Mouse (Mus musculus) embryonic fibroblast, embryonic 13.5 days (primary cell): ENCODE data around the gene Hnrnpf. TPM values are rescaled to one million over a fixed set of nuclear protein-coding genes. Genes with fewer than 3 reads are reported as not detected.

ENCODE experiments used
- H3K27ac ChIP-seq: 2 replicates; pipeline ENCODE4 v1.5.1; 2012; ENCODE audit warnings: low read length, control low read depth, inconsistent platforms; ENCODE audit not compliant: insufficient read depth
- H3K4me1 ChIP-seq: 2 replicates; pipeline ENCODE4 v1.6.1; 2011; ENCODE audit warnings: low read length; ENCODE audit not compliant: control insufficient read depth, insufficient read depth
- H3K4me3 ChIP-seq: 2 replicates; pipeline ENCODE4 v1.5.1; 2011; ENCODE audit warnings: mild to moderate bottlenecking, control low read depth, low read length; ENCODE audit not compliant: insufficient read depth
- CTCF ChIP-seq: IDR thresholded peaks from 2 replicates; pipeline ENCODE4 v1.5.1; 2011; ENCODE audit warnings: mild to moderate bottlenecking, control low read depth, low read length, moderate library complexity, borderline replicate concordance; ENCODE audit not compliant: insufficient read depth
- POLR2A ChIP-seq: IDR thresholded peaks from 2 replicates; pipeline ENCODE4 v1.6.1; 2011; ENCODE audit warnings: low read depth, mild to moderate bottlenecking, control low read depth, low read length, moderate library complexity
- polyA plus RNA-seq: library from polyadenylated mRNA; stranded (reverse); fragments of >200 nt; gene quantifications from 2 replicates; pipeline ENCODE4 v1.2.4, GENCODE M21; 2011; ENCODE audit warnings: low read depth; ENCODE audit not compliant: missing spikeins, insufficient read length

Hnrnpf gene
- polyA plus RNA-seq, 1 experiment, result 479 TPM

DNA sequence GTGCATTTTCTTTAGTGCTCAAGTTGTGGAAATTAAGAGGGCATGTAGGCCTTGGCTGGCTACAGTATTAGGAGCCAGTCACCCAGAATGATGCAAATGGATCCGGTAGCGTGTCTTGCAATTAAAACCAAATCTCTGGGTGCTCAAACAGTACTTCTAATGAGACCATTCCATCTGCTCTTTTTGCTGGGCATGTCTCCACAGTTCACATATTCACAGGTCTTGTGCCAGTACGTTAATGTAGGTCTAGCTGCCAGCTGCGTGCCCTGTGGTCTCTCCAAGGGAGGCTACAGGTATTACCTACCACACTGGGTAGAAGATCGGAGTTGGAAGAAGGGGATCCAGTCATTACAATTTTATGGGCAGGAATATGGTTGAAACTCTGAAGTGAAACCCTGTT is 17.9 kb downstream of the Hnrnpf start:
- Histone ChIP-seq H3K27ac (peak overlapping the region; percentile 94), H3K4me1 (peaks cover 7% of the 10 kb centered on the region), H3K4me3 (peak overlapping the region; percentile 99)
- TF ChIP-seq POLR2A (no peak), CTCF (no peak)

DNA sequence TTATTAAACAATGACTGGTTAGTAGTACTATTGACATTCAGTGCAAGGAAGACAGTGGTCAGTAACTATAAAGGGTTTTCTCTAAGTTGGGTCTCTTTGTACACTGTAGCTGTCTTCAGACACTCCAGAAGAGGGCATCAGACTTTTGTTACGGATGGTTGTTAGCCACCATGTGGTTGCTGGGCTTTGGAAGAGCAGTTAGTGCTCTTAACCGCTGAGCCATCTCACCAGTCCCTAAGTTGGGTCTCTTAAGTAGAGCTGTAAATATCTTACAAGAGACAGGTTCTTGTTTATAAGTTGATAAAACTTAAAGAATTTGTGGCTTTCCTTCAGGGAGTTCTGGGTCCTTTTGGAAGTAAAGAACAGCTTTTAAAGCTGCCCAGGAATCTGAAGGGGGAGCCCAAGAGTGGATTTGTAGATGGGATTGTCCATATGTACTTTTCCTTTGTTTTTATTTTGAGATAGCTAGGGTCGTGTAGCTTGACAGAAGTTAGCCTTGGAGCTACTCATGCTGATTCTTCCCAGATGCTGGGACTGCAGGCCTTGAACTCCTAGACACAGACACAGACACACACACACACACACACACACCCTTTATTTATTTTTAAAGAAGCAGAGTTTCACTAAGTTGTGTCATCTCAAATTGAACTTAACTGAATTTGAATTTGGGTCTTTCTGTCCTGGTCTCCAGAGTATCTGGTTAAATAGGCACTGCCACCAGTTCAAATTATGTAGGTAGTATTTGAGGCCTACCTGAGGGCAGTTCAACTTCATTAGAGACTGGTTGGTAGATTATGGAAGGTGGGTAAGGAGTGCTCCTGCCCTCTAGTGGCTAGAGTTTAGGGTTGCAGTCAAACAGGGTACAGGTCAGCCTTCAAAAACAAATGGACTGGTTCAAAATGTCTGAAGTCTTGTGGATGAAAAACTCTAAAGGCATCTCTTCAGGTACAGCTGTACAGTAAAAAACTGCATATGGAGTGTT is 20.8 kb downstream of the Hnrnpf start:
- H3K4me3 ChIP-seq, result no peak overlapping the region

DNA sequence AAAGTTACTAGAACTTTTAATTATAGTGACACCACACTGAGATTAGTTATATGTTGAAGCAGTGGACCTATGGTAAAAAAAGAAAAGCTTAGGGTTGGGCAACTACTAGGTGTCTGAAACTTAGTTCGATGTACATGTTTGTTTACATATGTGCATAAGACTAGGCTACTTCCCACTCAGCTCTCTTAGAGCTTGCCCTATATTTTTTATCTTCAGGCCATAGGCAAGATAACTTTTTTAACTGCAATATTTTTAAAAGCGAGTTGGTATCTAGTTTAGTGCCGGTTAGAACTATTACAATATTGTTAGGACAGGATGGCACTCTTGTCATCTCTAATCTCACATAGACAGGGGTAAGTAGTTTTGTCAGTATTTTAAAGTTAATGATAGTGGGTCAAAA is 21.9 kb downstream of the Hnrnpf start:
- H3K4me1 ChIP-seq, result peaks cover 3% of the 10 kb centered on the region
- no peak for TF ChIP-seq POLR2A
- TF ChIP-seq CTCF, result no peak
- no peak overlapping the region for H3K4me3 ChIP-seq
- H3K27ac ChIP-seq, result no peak overlapping the region

More for the DNA sequence above, 20.8 kb downstream of the Hnrnpf start:
- Histone ChIP-seq H3K27ac (no peak overlapping the region), H3K4me1 (peaks cover 3% of the 10 kb centered on the region)
- peak; percentile 19; the same call in 1 of the 2 replicates for TF ChIP-seq CTCF
- TF ChIP-seq POLR2A, result no peak

DNA sequence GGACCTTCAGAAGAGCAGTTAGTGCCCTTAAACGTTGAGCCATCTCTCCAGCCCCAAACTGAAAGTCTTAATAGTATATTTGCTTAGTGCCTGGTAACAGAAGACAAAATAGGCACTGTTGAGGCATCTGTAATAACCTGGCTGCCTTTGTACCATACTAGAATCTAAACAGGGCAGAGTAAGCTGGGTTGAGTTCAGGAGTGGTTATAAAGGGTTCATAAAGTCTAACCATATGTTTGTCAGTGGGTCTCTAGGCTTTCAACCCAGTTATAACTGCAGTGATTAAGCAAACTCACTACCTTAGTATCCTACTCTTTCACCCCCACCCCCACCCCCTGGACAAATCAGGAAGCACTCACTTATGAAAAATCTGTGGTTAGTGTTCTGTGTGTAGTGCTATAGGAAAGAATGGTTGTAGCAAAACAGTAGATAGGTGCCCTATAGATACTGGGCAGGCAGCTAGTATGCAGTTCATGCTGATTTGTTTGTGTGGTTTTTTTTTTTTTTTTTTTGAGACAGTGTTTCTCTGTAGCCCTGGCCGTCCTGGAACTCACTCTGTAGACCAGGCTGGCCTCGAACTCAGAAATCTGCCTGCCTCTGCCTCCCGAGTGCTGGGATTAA is 26.9 kb downstream of the Hnrnpf start:
- Histone ChIP-seq H3K4me1 (no peaks in the 10 kb centered on the region), H3K4me3 (no peak overlapping the region), H3K27ac (no peak overlapping the region)
- no peak for TF ChIP-seq POLR2A
- TF ChIP-seq CTCF, result no peak

DNA sequence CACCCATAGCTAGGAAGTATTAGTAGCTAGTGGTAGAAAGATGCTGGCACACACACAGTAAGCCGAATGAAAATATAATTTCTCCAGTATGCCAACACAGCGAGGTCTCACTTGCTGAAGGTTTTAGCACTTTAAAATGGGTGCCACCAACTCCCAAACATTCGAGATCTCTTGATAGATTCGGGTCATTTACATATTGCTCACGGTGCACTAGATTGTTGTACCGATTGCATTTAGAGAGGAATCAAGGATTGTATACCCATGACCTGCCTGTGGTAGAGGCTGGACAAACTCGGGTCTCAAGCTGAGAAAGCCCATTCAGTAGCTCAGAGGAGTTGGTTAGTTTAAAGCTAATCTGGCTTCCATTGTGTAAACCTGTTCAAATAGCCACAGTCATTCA is 27.8 kb downstream of the Hnrnpf start:
- no peak overlapping the region for H3K4me3 ChIP-seq
- TF ChIP-seq POLR2A (no peak), CTCF (no peak)
- H3K27ac ChIP-seq, result no peak overlapping the region
- H3K4me1 ChIP-seq, result no peaks in the 10 kb centered on the region

DNA sequence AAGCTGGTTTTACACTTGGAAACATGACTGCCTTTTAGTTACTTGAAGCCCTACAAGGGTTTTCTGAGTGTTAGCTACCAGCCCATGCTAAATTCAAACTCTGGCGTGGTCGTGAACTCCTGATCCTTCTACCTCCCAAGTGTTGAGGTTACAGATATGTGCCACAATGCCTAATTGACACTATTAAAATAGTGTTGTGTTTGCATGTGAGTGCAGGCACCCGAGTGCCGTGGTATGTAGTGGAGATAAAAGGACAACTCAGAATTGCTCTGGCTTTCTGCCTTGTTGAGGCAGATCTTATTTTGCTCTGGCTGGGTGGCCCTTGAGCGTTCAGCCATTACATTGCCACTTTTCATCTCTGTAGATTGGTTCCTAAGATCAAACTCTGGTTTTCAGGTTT is 28.6 kb downstream of the Hnrnpf start:
- no peak for TF ChIP-seq POLR2A
- TF ChIP-seq CTCF, result no peak
- H3K4me1 ChIP-seq, result peaks cover 2% of the 10 kb centered on the region; the same call in 1 of the 2 replicates
- H3K4me3 ChIP-seq, result no peak overlapping the region
- no peak overlapping the region for H3K27ac ChIP-seq

DNA sequence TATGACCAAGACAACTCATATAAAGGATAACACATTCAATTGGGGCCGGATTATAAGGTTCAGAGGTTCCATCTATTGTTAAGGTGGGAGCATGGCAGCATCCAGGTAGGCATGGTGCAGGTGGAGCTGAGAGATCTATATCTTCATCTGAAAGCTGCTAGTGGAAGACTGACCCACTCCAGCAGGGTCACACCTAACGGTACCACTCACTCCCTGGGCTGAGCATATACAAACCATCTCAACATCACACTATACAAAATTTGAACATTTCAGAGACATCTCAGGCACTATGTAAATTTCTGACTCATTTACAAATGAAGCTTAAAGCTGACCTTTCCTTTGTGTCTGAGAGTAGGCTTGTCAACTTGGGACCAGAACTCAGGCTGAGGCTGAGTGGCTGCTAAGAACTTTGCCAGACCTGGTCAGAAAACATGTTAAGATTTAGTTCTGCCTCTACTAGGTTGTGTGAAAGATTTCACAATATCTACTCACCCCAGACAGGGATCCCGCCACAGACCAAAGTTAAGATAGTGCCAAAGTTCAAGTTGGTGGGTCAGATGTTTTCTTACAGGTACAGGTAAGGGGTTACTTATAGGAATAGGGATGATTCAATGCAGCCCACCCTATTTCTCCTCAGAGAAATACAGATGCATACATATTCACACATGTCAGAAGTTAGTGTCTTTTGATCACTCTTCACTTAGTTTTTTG is 30.0 kb downstream of the Hnrnpf start:
- no peak for TF ChIP-seq POLR2A
- no peak for TF ChIP-seq CTCF
- Histone ChIP-seq H3K27ac (no peak overlapping the region), H3K4me3 (no peak overlapping the region), H3K4me1 (peaks cover 2% of the 10 kb centered on the region; the same call in 1 of the 2 replicates)

DNA sequence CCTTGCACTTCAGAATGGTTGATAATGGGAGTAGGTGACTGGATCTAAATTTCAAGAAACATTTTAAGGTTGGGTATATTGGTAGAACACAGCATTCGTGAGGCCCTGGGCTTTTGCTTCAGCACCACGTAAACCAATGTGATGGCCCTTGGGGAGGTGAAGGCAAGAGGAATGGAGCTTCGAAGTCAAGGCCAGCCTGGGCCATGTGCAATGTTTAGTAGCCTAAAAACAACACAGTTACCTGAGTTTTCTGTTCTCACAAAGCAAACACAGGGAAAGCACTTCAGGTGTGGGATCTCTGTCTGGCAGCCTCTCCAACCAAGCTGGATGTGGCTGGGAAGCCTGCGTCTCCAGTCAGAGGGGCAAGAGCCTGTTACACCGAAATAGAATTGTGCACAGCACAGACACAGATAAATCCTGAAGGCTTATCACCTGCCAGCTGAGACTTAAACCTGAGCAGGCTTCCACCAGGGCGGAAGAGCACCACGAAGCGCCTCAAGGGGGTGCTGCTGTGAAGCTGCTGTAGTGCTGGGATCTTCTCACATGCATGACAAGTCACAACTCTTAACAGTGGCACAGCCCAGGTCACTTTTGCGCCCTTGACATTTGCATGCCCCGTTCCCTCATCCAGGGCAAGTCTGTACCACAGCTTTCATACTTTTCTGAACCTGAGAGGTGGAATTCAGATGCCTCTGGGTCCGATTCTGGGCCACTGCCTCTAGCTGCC is 32.4 kb downstream of the Hnrnpf start:
- Histone ChIP-seq H3K27ac (no peak overlapping the region), H3K4me1 (peaks cover 2% of the 10 kb centered on the region; the same call in 1 of the 2 replicates), H3K4me3 (no peak overlapping the region)
- TF ChIP-seq CTCF (peak; percentile 24; the same call in 1 of the 2 replicates), POLR2A (no peak)

DNA sequence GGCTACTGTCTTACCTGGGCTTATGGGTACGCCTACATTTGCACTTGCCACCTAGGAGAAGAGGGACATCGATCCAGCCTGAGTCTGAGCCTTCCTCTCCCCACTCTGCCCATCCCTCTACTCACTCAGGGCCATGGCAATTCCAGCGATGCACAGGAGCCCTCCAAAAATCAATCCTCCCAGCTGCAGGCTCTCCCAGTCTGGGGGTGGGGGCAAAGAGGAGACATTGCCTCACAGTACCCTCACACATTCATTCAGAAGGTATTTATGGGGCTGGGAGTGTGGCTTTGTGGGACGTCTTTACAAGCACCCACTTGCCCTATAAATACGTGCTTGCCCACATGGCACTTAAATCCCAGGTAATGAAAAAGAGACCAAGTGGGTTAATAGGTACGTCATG is 34.2 kb downstream of the Hnrnpf start:
- H3K4me3 ChIP-seq, result no peak overlapping the region
- H3K27ac ChIP-seq, result no peak overlapping the region
- H3K4me1 ChIP-seq, result peaks cover 2% of the 10 kb centered on the region; the same call in 1 of the 2 replicates
- TF ChIP-seq POLR2A, result no peak
- no peak for TF ChIP-seq CTCF
